Mouse (Mus musculus) limb, embryonic 15.5 days (tissue): Measurements from ENCODE around the gene Psma1. TPM values are rescaled to one million over a fixed set of nuclear protein-coding genes. Genes with fewer than 3 reads are reported as not detected.
A peak's percentile ranks its signal among the peaks of the same experiment; 100 is the strongest.

Experiments
- ATAC-seq: fragments of 200-750 bp; cut with Nextera tagmentation; 2 replicates; pipeline ENCODE4 v1.8.0; 2017; ENCODE audit warnings: low read depth, moderate TSS enrichment; ENCODE audit not compliant: insufficient number of reproducible peaks, low FRiP score, low TSS enrichment
- H3K27ac ChIP-seq: fragments of 300-500 bp; sonication (generic); 2 replicates; pipeline ENCODE4 v1.5.1; 2015; ENCODE audit warnings: moderate library complexity, mild to moderate bottlenecking, inconsistent platforms
- H3K27me3 ChIP-seq: fragments of 300-500 bp; sonication (generic); 2 replicates; pipeline ENCODE4 v1.6.1; 2015; ENCODE audit warnings: inconsistent platforms
- H3K36me3 ChIP-seq: fragments of 300-500 bp; sonication (generic); 2 replicates; pipeline ENCODE4 v1.6.1; 2015; ENCODE audit warnings: inconsistent platforms
- H3K4me1 ChIP-seq: fragments of 300-500 bp; sonication (generic); 2 replicates; pipeline ENCODE4 v1.6.1; 2015; ENCODE audit warnings: inconsistent platforms
- H3K4me2 ChIP-seq: fragments of 300-500 bp; sonication (generic); 2 replicates; pipeline ENCODE4 v1.6.1; 2015; ENCODE audit warnings: mild to moderate bottlenecking, inconsistent platforms
- H3K4me3 ChIP-seq: fragments of 300-500 bp; sonication (generic); 2 replicates; pipeline ENCODE4 v1.5.1; 2015; ENCODE audit warnings: mild to moderate bottlenecking, inconsistent platforms
- H3K9ac ChIP-seq: fragments of 300-500 bp; sonication (generic); 2 replicates; pipeline ENCODE4 v1.6.1; 2015; ENCODE audit warnings: inconsistent platforms
- H3K9me3 ChIP-seq: fragments of 300-500 bp; sonication (generic); 2 replicates; pipeline ENCODE4 v1.6.1; 2016; ENCODE audit warnings: inconsistent platforms
- WGBS: fragments of 180-500 bp; shearing (Covaris S2); methylation state at CpG from one replicate; pipeline ENCODE4 v1.1.7; 2015; 5-methylcytosine and 5-hydroxymethylcytosine counted together
- polyA plus RNA-seq: library from polyadenylated mRNA; unstranded; fragments of >200 nt; fragmentation: Nextera tagmentation; extraction: Ambion mirVana; gene quantifications from 2 replicates; pipeline ENCODE4 v1.2.1, GENCODE M21; 2015

The Psma1 gene
- polyA plus RNA-seq, 1 experiment from 2014 or later, result 336 TPM

GRCm38 (mm10) chr7:114253885-114254833, 21.8 kb downstream of the Psma1 start, which contains the start of gene Copb1:
Copb1 (minus strand) TSS chr7:114254711.
- Histone ChIP-seq H3K4me2 (peak within 1 kb of the TSS; percentile 45), H3K27ac (peak within 1 kb of the TSS; percentile 84), H3K27me3 (no peaks in the 10 kb centered on the region), H3K36me3 (peaks cover 24% of the 10 kb centered on the region), H3K9me3 (no peaks in the 10 kb centered on the region), H3K4me3 (peak within 1 kb of the TSS; percentile 88), H3K9ac (peak within 1 kb of the TSS; percentile 99), H3K4me1 (peaks cover 6% of the 10 kb centered on the region; the same call in 1 of the 2 replicates)
- WGBS, result under 1% methylated on average over 75 of the region's 75 CpGs
- peak; percentile 96 for ATAC-seq

DNA sequence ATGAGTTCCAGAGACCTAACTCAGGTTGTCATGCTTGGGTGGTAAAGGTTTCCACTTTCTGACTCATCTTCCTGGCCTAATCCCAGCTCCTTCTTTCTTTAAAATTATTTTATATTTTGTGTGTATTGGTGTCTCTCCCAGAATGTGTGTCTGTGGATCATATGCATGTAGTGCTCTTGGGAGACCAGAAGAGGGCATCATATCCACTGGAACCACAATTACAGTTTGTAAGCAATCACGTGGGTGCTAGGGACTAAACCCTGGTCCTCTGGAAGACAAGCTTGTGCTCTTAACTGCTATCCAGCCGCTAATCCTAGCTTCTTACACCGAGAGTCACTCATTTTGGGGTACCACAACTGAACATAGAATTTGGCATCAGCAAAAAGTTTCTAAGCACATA, 24.2 kb downstream of the Psma1 start:
- Histone ChIP-seq H3K9ac (no peak overlapping the region), H3K4me3 (no peak overlapping the region), H3K36me3 (peaks cover 42% of the 10 kb centered on the region), H3K27ac (no peak overlapping the region), H3K9me3 (no peaks in the 10 kb centered on the region), H3K27me3 (no peaks in the 10 kb centered on the region), H3K4me2 (no peak overlapping the region), H3K4me1 (peaks cover 6% of the 10 kb centered on the region; the same call in 1 of the 2 replicates)
- 90% methylated on average over 3 of the region's 3 CpGs for WGBS
- no peak for ATAC-seq

DNA sequence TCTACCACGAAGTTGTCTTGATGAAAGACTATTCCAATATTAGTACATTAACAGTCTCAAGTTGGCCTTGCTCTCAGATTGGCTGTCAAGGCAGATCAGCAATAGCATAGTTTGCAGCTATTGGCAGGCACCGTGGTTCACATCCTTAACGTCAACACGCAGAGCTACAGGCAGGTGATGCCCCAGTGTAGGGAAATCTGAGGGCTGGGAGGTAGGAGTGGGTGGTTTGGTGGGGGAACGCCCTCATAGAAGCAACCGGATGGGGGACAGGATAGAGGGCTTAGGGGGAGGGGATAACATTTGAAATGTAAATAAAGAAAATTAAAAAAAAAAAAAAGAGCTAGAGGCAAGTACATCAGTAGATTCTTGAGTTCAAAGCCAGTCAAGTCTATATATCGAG, 41.9 kb downstream of the Psma1 start:
- Histone ChIP-seq H3K36me3 (peaks cover 69% of the 10 kb centered on the region), H3K4me2 (no peak overlapping the region), H3K27me3 (no peaks in the 10 kb centered on the region), H3K4me1 (no peaks in the 10 kb centered on the region), H3K27ac (no peak overlapping the region), H3K4me3 (no peak overlapping the region), H3K9me3 (no peaks in the 10 kb centered on the region), H3K9ac (no peak overlapping the region)
- ATAC-seq, result no peak
- 80% methylated on average over 7 of the region's 7 CpGs for WGBS

DNA sequence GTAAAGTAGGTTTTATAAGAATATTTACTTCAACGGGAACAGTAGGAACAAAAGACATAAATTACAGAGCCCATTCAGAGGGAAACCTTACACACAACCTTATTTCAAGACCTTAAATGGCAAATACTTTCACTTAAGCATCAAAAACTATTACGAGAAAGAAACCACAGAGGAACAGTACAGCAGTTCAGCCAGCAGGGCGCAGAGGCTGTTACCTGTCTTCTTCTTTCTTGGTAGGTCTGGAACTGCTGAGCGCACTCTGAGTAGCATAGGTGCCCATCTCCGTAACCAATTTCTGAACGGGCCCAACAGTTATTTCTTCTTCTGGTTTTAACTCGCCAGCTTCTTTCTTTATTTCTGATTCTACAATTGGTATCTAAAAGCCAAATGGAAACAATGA, 42.9 kb downstream of the Psma1 start:
- no peaks in the 10 kb centered on the region for H3K27me3 ChIP-seq
- ATAC-seq, result no peak
- H3K27ac ChIP-seq, result no peak overlapping the region
- WGBS, result 92% methylated on average over 7 of the region's 7 CpGs
- no peak overlapping the region for H3K4me3 ChIP-seq
- H3K4me1 ChIP-seq, result no peaks in the 10 kb centered on the region
- H3K9ac ChIP-seq, result no peak overlapping the region
- H3K9me3 ChIP-seq, result no peaks in the 10 kb centered on the region
- H3K36me3 ChIP-seq, result peaks cover 68% of the 10 kb centered on the region
- no peak overlapping the region for H3K4me2 ChIP-seq

GRCm38 (mm10) chr7:114231857-114232256, 44.1 kb downstream of the Psma1 start:
- peaks cover 66% of the 10 kb centered on the region for H3K36me3 ChIP-seq
- no peak overlapping the region for H3K4me3 ChIP-seq
- 93% methylated on average over 3 of the region's 3 CpGs for WGBS
- H3K4me2 ChIP-seq, result no peak overlapping the region
- H3K9ac ChIP-seq, result no peak overlapping the region
- no peaks in the 10 kb centered on the region for H3K27me3 ChIP-seq
- no peaks in the 10 kb centered on the region for H3K4me1 ChIP-seq
- ATAC-seq, result no peak
- H3K27ac ChIP-seq, result no peak overlapping the region
- no peaks in the 10 kb centered on the region for H3K9me3 ChIP-seq

DNA sequence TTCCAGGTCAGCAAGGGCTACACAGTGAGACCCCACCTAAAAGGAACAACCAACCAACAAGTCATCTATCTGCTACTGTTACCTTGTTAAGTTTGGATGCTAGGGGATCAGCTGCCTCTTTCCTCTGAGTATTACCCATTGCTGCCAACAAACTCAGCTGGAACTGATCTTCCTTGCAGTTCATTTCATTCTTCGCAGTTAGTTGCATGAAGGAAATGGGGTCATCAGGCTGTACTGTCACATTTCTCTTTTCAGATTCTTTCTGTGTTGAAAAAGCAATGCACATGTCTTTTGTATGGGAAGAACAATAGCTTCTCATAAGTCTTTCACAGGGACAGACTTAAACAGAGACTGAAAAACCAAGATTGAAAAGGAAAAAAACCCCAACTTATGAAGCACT, 49.4 kb downstream of the Psma1 start:
- ATAC-seq, result no peak
- Histone ChIP-seq H3K4me1 (no peaks in the 10 kb centered on the region), H3K4me3 (no peak overlapping the region), H3K9me3 (no peaks in the 10 kb centered on the region), H3K9ac (no peak overlapping the region), H3K4me2 (no peak overlapping the region), H3K27me3 (no peaks in the 10 kb centered on the region), H3K27ac (no peak overlapping the region), H3K36me3 (peaks cover 56% of the 10 kb centered on the region)
- WGBS, result 94% methylated on average over 1 of the region's 1 CpGs

DNA sequence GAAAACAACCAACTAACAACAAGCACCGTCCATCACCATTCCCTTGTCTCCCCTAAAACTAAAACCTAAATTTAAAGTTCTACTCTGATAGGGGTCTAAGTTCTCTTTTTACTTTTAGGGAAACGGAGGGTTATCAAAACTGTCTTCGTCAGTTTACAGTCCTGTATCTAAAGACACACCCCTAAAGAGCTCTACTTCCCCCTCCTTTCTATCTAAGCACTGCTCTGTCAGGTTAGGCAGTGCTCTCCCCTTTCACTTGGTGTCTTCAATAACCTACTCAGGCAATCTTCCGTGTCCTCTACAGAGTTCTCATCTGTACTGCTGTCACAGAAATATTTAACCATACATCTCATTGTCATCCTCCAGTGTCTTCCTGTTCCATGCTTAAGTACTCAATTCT, 55.5 kb downstream of the Psma1 start:
- Histone ChIP-seq H3K4me3 (no peak overlapping the region), H3K27me3 (no peaks in the 10 kb centered on the region), H3K36me3 (peaks cover 46% of the 10 kb centered on the region), H3K9ac (no peak overlapping the region), H3K9me3 (no peaks in the 10 kb centered on the region), H3K4me2 (no peak overlapping the region), H3K27ac (no peak overlapping the region), H3K4me1 (no peaks in the 10 kb centered on the region)
- ATAC-seq, result no peak
- WGBS, result 93% methylated on average over 4 of the region's 4 CpGs

DNA sequence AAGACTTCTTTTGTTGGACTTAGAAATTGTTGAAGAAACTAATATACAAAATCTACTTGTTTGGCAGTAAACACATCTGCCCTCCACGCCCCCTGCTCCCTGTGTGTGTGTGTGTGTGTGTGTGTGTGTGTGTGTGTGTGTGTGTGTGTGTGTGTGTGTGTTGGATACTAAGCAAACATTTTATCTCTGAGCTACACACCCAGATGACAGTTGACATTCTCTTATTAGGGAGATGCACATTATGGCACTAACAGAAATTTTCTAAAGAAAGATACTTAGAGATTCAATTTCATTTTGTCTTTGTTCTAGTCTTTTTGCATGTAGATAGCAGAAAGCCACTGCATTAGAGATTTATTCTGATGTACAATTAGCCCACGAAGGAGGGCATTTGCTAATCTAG, 59.0 kb downstream of the Psma1 start:
- ATAC-seq, result no peak
- Histone ChIP-seq H3K36me3 (peaks cover 53% of the 10 kb centered on the region), H3K27me3 (no peaks in the 10 kb centered on the region), H3K27ac (no peak overlapping the region), H3K4me3 (no peak overlapping the region), H3K9me3 (no peaks in the 10 kb centered on the region), H3K4me2 (no peak overlapping the region), H3K9ac (no peak overlapping the region), H3K4me1 (no peaks in the 10 kb centered on the region)
- 88% methylated on average over 2 of the region's 2 CpGs for WGBS

Other genes starting within 250 kb of the Psma1 start
- gene Rras2, start 158.3 kb downstream of the Psma1 start, polyA plus RNA-seq, result 15.4 and 18.1 TPM in 2 replicates
- 141 and 143 TPM in 2 replicates for gene Copb1, start 21.4 kb downstream of the Psma1 start, polyA plus RNA-seq
- 4.1 TPM in 2 replicates for gene Pde3b, start 139.2 kb upstream of the Psma1 start, polyA plus RNA-seq